ENCODE assay signal across 8 mouse cellular contexts in genomic region chr11:96829403-96829812, GRCm38 (mm10). TPM values are rescaled to one million over a fixed set of nuclear protein-coding genes. Genes with fewer than 3 reads are reported as not detected.
DNase-seq lines count a peak whose midpoint lies in the region; ATAC-seq and TF ChIP-seq lines count a peak whose summit lies in the region.

No protein-coding gene starts in this region.

- in situ Hi-C loops in CH12.LX (cut with MboI; ENCODE audit: low pct_ligation_motif_present, low pct_unique_long_range_greater_than_20kb, low sequenced_read_pairs) = no loop called here

- TF ChIP-seq EP300 in CH12.LX (IDR thresholded peaks at IDR 0.05; ENCODE audit: low read length) = no peak
- no peak for TF ChIP-seq EP300 in lung, postnatal 0 days (IDR thresholded peaks at IDR 0.05)

- peaks cover 47% of the 10 kb centered on the region for H3K79me2 ChIP-seq in CH12.LX (replicated peaks; ENCODE audit: control insufficient read depth, extremely low read depth, insufficient read depth, poor library complexity, severe bottlenecking)

- H3K9ac ChIP-seq in CH12.LX (ENCODE audit: insufficient read depth, low read depth) = peak overlapping the region; percentile 96
- H3K9ac ChIP-seq in forebrain, embryonic 11.5 days (ENCODE audit: low read length) = peak overlapping the region; percentile 82
- peak overlapping the region; percentile 95 for H3K9ac ChIP-seq in heart, embryonic 16.5 days (ENCODE audit: low read length)
- peak overlapping the region; percentile 67 for H3K9ac ChIP-seq in lung, postnatal 0 days (replicated peaks; ENCODE audit: low read depth)

- peaks cover 16 to 32% of the 10 kb centered on the region in 2 experiments for H3K36me3 ChIP-seq in CH12.LX (replicated peaks in 1 of 2; ENCODE audit: control insufficient read depth in 1 of 2, insufficient read depth in 1 of 2, low read length in 1 of 2)
- no peaks in the 10 kb centered on the region for H3K36me3 ChIP-seq in forebrain, embryonic 11.5 days (ENCODE audit: control insufficient read depth, insufficient read depth, low read length)
- peaks cover 6% of the 10 kb centered on the region for H3K36me3 ChIP-seq in heart, embryonic 16.5 days (ENCODE audit: control insufficient read depth, insufficient read depth)
- 0 out of 2 replicates have a peak, but pooled peaks cover 5% of the 10 kb centered on the region for H3K36me3 ChIP-seq in lung, postnatal 0 days (ENCODE audit: insufficient read depth, low read length)

- peak; percentile 99 for TF ChIP-seq POLR2A in CH12.LX (IDR thresholded peaks at IDR 0.05; ENCODE audit: low read depth, low read length)

- 0 out of 2 replicates have a peak overlapping the region, but pooled peaks have one; percentile 77 for H3K4me2 ChIP-seq in CH12.LX (ENCODE audit: insufficient read depth, low read depth, poor library complexity, severe bottlenecking)
- peak overlapping the region; percentile 74 for H3K4me2 ChIP-seq in forebrain, embryonic 11.5 days (ENCODE audit: low read depth, low read length, severe bottlenecking)
- peak overlapping the region; percentile 78 for H3K4me2 ChIP-seq in heart, embryonic 16.5 days (ENCODE audit: low read depth, low read length)
- H3K4me2 ChIP-seq in lung, postnatal 0 days (replicated peaks; ENCODE audit: low read depth, low read length) = peak overlapping the region; percentile 63

- peak overlapping the region; percentile 79 to 94 (median 82) for H3K4me3 ChIP-seq in CH12.LX (replicated peaks in 1 of 3; ENCODE audit: low read depth in 2 of 3, low read length in 2 of 3, poor library complexity in 1 of 3)
- H3K4me3 ChIP-seq in forebrain, embryonic 11.5 days (ENCODE audit: low read depth, low read length) = peak overlapping the region; percentile 69
- peak overlapping the region; percentile 94 for H3K4me3 ChIP-seq in heart, embryonic 16.5 days (ENCODE audit: low read length)
- peak overlapping the region; percentile 81 for H3K4me3 ChIP-seq in lung, postnatal 0 days (ENCODE audit: low read depth, low read length)

- 0 out of 4 replicates have a peak, but pooled peaks of 1 of the 2 experiments have one; percentile 1 for TF ChIP-seq CTCF in CH12.LX (conservative IDR thresholded peaks at IDR 0.05 in 1 of 2, IDR thresholded peaks at IDR 0.05 in 1 of 2; ENCODE audit: low read depth in 2 of 2, low read length in 2 of 2)
- peak; percentile 38 for TF ChIP-seq CTCF in lung, postnatal 0 days (IDR thresholded peaks at IDR 0.05)

- no peaks in the 10 kb centered on the region for H3K9me3 ChIP-seq in CH12.LX (replicated peaks; ENCODE audit: low read length)
- H3K9me3 ChIP-seq in forebrain, embryonic 11.5 days (ENCODE audit: control insufficient read depth, low read length) = no peaks in the 10 kb centered on the region
- H3K9me3 ChIP-seq in heart, embryonic 16.5 days (replicated peaks; ENCODE audit: control insufficient read depth, low read length) = no peaks in the 10 kb centered on the region
- H3K9me3 ChIP-seq in lung, postnatal 0 days (ENCODE audit: low read length) = no peaks in the 10 kb centered on the region

- peaks cover 19 to 72% of the 10 kb centered on the region in 2 experiments for H3K4me1 ChIP-seq in CH12.LX (ENCODE audit: control insufficient read depth in 1 of 2, insufficient read depth in 2 of 2)
- peaks cover 28% of the 10 kb centered on the region for H3K4me1 ChIP-seq in forebrain, embryonic 11.5 days (replicated peaks; ENCODE audit: control insufficient read depth, insufficient read depth, low read length)
- H3K4me1 ChIP-seq in heart, embryonic 16.5 days (ENCODE audit: control insufficient read depth, insufficient read depth, low read length) = peaks cover 43% of the 10 kb centered on the region
- peaks cover 36% of the 10 kb centered on the region for H3K4me1 ChIP-seq in lung, postnatal 0 days (ENCODE audit: insufficient read depth, low read depth, low read length)

- no peaks in the 10 kb centered on the region for H3K27me3 ChIP-seq in CH12.LX (replicated peaks)
- no peaks in the 10 kb centered on the region for H3K27me3 ChIP-seq in forebrain, embryonic 11.5 days (ENCODE audit: control insufficient read depth, insufficient read depth, low read length)
- no peaks in the 10 kb centered on the region for H3K27me3 ChIP-seq in heart, embryonic 16.5 days (ENCODE audit: control insufficient read depth, insufficient read depth, low read length)
- H3K27me3 ChIP-seq in lung, postnatal 0 days (replicated peaks; ENCODE audit: insufficient read depth, low read length) = no peaks in the 10 kb centered on the region

- dilution Hi-C loops in CH12.LX (cut with MboI; ENCODE audit: extremely low pct_ligation_motif_present, extremely low pct_unique_long_range_greater_than_20kb, low sequenced_read_pairs) = no loop called here

- ATAC-seq in forebrain, embryonic 11.5 days (replicated peaks; ENCODE audit: low FRiP score) = peak; percentile 72
- ATAC-seq in heart, embryonic 16.5 days (replicated peaks; ENCODE audit: extremely low read depth, insufficient read depth, low FRiP score) = peak; percentile 71
- peak; percentile 85 for ATAC-seq in lung, postnatal 0 days

- TF ChIP-seq RAD21 in CH12.LX (IDR thresholded peaks at IDR 0.05; ENCODE audit: low read depth, low read length) = no peak

- DNase-seq in CH12.LX (ENCODE audit: extremely low read depth) = peak; percentile 89
- DNase-seq in adrenal gland, postnatal 14 days = peak; percentile 97
- peak; percentile 90 for DNase-seq in forebrain, embryonic 11.5 days (ENCODE audit: low spot score)
- peak; percentile 91 to 95 for DNase-seq in kidney, postnatal 25 days
- DNase-seq in lung, postnatal 0 days (ENCODE audit: low spot score) = peak; percentile 96
- peak; percentile 87 for DNase-seq in ovary, adult 18-20 months (ENCODE audit: low spot score)
- peak; percentile 74 for DNase-seq in thymus, postnatal 25 days

- peak overlapping the region; percentile 98 for H3K27ac ChIP-seq in CH12.LX (ENCODE audit: insufficient read depth, low read depth)
- H3K27ac ChIP-seq in forebrain, embryonic 11.5 days (ENCODE audit: low read depth, low read length) = peak overlapping the region; percentile 92
- peak overlapping the region; percentile 100 for H3K27ac ChIP-seq in heart, embryonic 16.5 days (ENCODE audit: low read length)
- H3K27ac ChIP-seq in lung, postnatal 0 days (ENCODE audit: low read length) = peak overlapping the region; percentile 98

- under 1% methylated on average over 33 of the region's 33 CpGs for WGBS in forebrain, embryonic 11.5 days
- under 1% methylated on average over 33 of the region's 33 CpGs for WGBS in heart, embryonic 16.5 days
- WGBS in lung, postnatal 0 days = under 1% methylated on average over 32 of the region's 33 CpGs

TF ChIP-seq in CH12.LX, 34 proteins besides CTCF, POLR2A, EP300 and RAD21 (continues in another document):
- TF ChIP-seq NELFE (IDR thresholded peaks at IDR 0.05; ENCODE audit: low read depth, low read length) = peak; percentile 98
- peak; percentile 30; the same call in 1 of the 2 replicates for TF ChIP-seq BHLHE40 (IDR thresholded peaks at IDR 0.05; ENCODE audit: low read depth, low read length)
- peak; percentile 68; the same call in 1 of the 2 replicates for TF ChIP-seq MAZ (IDR thresholded peaks at IDR 0.05; ENCODE audit: low read depth, low read length)
- peak; percentile 25; the same call in 1 of the 2 replicates for TF ChIP-seq IRF4 (IDR thresholded peaks at IDR 0.05; ENCODE audit: low read depth, low read length)
- peak; percentile 97 for TF ChIP-seq TBP (conservative IDR thresholded peaks at IDR 0.05; ENCODE audit: low read depth, low read length)
- no peak; the same call in 1 of the 2 replicates for TF ChIP-seq HCFC1 (IDR thresholded peaks at IDR 0.05; ENCODE audit: low read depth, low read length)
- peak; percentile 88 for TF ChIP-seq MAX (IDR thresholded peaks at IDR 0.05; ENCODE audit: low read length)
- peak; percentile 95 for TF ChIP-seq MXI1 (IDR thresholded peaks at IDR 0.05; ENCODE audit: low read depth, low read length)
- TF ChIP-seq ZKSCAN1 (IDR thresholded peaks at IDR 0.05; ENCODE audit: borderline replicate concordance, low read depth, low read length) = no peak
- peak; percentile 86; the same call in 1 of the 2 replicates for TF ChIP-seq SIN3A (IDR thresholded peaks at IDR 0.05; ENCODE audit: low read length)

RNA-seq across cellular contexts. Expression of gene Nfe2l1, which starts 0.4 kb away (rescaled TPM):
- total RNA-seq in CH12.LX (2012; rRNA removed) (113 and 169 TPM in 2 replicates), CH12.LX (2014; rRNA removed) (61.1 and 77.7 TPM in 2 replicates)
- polyA plus RNA-seq in CH12.LX (2012; ENCODE audit: insufficient read length, low read depth) = 145 and 182 TPM in 2 replicates
- 362 and 371 TPM in 2 replicates for total RNA-seq in adrenal gland, postnatal 14 days (2021)
- 38.6 and 42.9 TPM in 2 replicates for polyA plus RNA-seq in forebrain, embryonic 11.5 days (2014; fragmentation: Nextera tagmentation; extraction: Ambion mirVana)
- polyA plus RNA-seq in heart, embryonic 16.5 days (2015; fragmentation: Nextera tagmentation; extraction: Ambion mirVana) = 81.3 and 90.1 TPM in 2 replicates
- 51.8 and 54.5 TPM in 2 replicates for polyA plus RNA-seq in lung, postnatal 0 days (2015; fragmentation: Nextera tagmentation; extraction: Ambion mirVana)

RNA-seq across cellular contexts. Expression of gene Copz2, which starts 20.3 kb away (rescaled TPM):
- total RNA-seq in CH12.LX (2012; rRNA removed) (1.3 and 4.1 TPM in 2 replicates), CH12.LX (2014; rRNA removed) (0.28 and 0.35 TPM in 2 replicates)
- polyA plus RNA-seq in CH12.LX (2012; ENCODE audit: insufficient read length, low read depth) = 0.87 and 0.99 TPM in 2 replicates
- total RNA-seq in adrenal gland, postnatal 14 days (2021) = 39.8 and 43.7 TPM in 2 replicates
- polyA plus RNA-seq in forebrain, embryonic 11.5 days (2014; fragmentation: Nextera tagmentation; extraction: Ambion mirVana) = 33.2 and 33.8 TPM in 2 replicates
- 118 and 129 TPM in 2 replicates for polyA plus RNA-seq in heart, embryonic 16.5 days (2015; fragmentation: Nextera tagmentation; extraction: Ambion mirVana)
- 105 and 110 TPM in 2 replicates for polyA plus RNA-seq in lung, postnatal 0 days (2015; fragmentation: Nextera tagmentation; extraction: Ambion mirVana)

RNA-seq across cellular contexts. Expression of gene Cbx1, which starts 40.5 kb away (rescaled TPM):
- total RNA-seq in CH12.LX (2012; rRNA removed) (144 and 163 TPM in 2 replicates), CH12.LX (2014; rRNA removed) (115 and 138 TPM in 2 replicates)
- polyA plus RNA-seq in CH12.LX (2012; ENCODE audit: insufficient read length, low read depth) = 223 and 251 TPM in 2 replicates
- 69.8 and 78.1 TPM in 2 replicates for total RNA-seq in adrenal gland, postnatal 14 days (2021)
- polyA plus RNA-seq in forebrain, embryonic 11.5 days (2014; fragmentation: Nextera tagmentation; extraction: Ambion mirVana) = 140 and 150 TPM in 2 replicates
- polyA plus RNA-seq in heart, embryonic 16.5 days (2015; fragmentation: Nextera tagmentation; extraction: Ambion mirVana) = 45.3 and 49.9 TPM in 2 replicates
- 48.6 and 54.0 TPM in 2 replicates for polyA plus RNA-seq in lung, postnatal 0 days (2015; fragmentation: Nextera tagmentation; extraction: Ambion mirVana)

RNA-seq across cellular contexts. Expression of gene Snx11, which starts 52.0 kb away (rescaled TPM):
- total RNA-seq in CH12.LX (2012; rRNA removed) = 153 and 173 TPM in 2 replicates
- total RNA-seq in CH12.LX (2014; rRNA removed) = 244 and 246 TPM in 2 replicates
- polyA plus RNA-seq in CH12.LX (2012; ENCODE audit: insufficient read length, low read depth) = 208 and 217 TPM in 2 replicates
- total RNA-seq in adrenal gland, postnatal 14 days (2021) = 23.4 and 27.2 TPM in 2 replicates
- 17.5 and 26.9 TPM in 2 replicates for polyA plus RNA-seq in forebrain, embryonic 11.5 days (2014; fragmentation: Nextera tagmentation; extraction: Ambion mirVana)
- polyA plus RNA-seq in heart, embryonic 16.5 days (2015; fragmentation: Nextera tagmentation; extraction: Ambion mirVana) = 11.9 and 14.0 TPM in 2 replicates
- polyA plus RNA-seq in lung, postnatal 0 days (2015; fragmentation: Nextera tagmentation; extraction: Ambion mirVana) = 18.4 and 18.7 TPM in 2 replicates

Comparison
In these comparisons a context has a peak if more than half of its experiments do, and no peak if none do; other contexts are left out.
1. Peak in every context shown above with its lines: DNase-seq, ATAC-seq, H3K4me3 ChIP-seq and H3K27ac ChIP-seq.
2. RNA of gene Copz2, which starts 20.3 kb away (polyA plus RNA-seq): 118 to 129 TPM in heart, embryonic 16.5 days, 105 to 110 TPM in lung, postnatal 0 days and 33.2 to 33.8 TPM in forebrain, embryonic 11.5 days; 0.87 to 0.99 TPM in CH12.LX; every median in the first group is over 10 times any median in the second.